Mouse (Mus musculus) telencephalon, adult 2 months (tissue): ENCODE data around the gene Znhit1.

ENCODE experiments used
- DNase-seq: peaks from one replicate; pipeline ENCODE4 v3.0.0-alpha.2; 2011; ENCODE audit warnings: low read depth, low spot score

Gene Znhit1

DNA sequence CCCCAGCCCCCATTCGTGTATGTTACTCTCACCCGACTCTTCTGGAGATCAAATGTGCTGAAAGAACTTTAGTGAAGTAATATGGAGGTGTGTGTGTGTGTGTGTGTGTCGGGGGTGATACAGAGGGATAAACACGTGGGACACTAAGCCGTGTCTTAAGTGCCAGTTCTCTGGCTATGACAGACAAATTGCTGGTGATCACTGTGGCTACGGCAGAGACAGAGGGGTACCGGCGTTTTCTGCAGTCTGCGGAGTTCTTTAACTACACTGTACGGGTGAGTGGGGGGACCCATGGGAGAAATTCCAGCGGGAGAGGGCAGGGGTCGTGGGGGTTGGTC lies at the start of gene Znhit1:
TSS of gene Znhit1 (minus strand) at position 88 of the 338 bp plus-strand sequence.
- DNase-seq: no peak

DNA sequence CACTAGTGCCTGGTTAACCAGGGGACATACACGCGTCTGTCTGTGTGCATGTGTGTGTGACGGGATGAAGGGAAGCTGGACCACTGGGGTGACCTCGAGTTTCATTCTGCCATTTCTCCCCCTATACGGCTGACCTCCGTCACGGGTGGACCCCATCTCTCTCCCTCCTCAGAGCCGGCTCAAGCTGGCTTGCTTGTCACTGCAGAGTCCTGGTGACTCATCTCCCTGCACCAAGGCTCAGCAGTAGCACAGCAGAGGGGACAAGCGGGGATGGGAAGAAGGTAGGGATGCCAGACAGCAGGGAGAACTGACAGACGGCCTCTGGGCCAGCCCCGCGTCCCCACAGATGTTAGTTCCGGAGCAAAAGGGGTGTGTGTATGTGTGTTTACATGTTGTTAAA lies 48.4 kb upstream of the Znhit1 start:
- no peak for DNase-seq

DNA sequence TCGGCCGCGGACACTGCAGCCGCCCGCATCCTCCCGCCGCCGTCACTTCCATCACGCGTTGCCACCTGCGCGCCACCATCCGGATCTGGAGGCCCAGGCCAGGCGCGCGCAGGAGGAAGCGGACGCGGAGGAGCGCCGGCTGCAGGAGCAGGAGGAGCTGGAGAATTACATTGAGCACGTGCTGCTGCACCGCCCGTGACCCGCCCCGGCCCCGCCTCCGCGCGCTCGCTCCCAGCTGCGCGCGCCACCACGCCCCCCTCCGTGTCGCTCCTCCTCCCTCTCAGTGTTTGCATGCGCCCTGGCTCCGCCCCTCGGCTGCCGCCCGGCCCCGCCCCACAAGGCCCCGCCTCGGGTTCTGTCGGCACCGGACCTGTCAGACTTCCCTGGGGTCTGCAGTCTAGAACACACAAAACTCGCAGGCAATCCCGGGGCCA lies 44.8 kb upstream of the Znhit1 start:
- DNase-seq: peak; percentile 75

DNA sequence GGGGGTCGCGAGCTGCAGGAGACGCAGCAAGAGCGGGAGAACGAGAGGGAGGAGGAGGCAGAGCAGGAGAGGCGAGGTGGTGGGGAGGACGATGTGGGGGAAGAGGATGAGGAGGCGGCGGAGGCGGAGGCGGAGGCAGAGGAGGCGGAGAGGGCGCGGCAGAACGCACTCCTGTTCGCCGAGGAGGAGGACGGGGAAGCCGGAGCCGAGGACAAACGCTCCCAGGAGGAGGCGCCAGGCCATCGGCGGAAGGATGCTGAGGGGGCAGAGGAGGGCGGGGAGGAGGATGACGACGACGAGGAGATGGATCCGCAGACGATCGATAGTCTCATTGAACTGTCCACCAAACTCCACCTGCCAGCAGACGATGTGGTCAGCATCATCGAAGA lies 44.2 kb upstream of the Znhit1 start:
- no peak for DNase-seq

DNA sequence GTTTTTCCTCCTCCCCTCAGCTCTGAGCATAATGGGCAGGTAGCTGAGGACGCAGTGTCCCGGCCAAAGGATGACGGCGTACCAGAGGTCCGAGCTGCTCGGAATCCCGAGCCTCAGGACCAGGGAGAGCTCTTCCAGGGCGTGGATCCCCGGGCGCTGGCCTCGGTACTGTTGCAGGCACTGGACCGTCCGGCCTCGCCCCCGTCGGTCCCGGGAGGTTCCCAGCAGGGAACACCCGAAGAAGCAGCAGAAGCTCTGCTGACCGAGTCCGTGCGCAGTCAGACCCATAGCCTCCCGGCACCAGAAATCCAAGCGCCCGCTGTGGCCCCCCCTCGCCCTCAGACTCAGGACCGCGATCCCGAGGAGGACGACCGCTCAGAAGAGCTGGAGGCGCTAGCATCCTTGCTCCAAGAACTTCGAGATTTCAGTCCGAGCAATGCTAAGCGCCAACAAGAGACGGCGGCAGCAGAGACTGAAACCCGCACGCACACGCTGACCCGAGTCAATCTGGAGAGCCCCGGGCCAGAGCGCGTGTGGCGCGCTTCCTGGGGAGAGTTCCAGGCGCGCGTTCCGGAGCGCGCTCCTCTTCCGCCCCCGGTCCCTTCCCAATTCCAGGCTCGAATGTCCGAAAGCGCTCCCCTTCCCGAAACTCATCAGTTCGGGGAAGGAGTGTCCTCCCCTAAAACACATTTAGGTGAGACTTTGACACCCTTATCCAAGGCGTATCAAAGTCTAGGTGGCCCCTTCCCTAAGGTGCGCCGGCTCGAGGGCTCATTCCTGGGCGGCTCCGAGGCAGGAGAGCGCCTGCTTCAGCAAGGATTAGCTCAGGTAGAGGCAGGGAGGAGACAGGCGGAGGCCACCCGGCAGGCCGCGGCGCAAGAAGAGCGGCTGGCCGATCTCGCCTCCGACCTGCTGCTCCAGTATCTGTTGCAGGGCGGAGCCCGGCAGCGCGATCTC lies 43.5 kb upstream of the Znhit1 start:
- no peak for DNase-seq

DNA sequence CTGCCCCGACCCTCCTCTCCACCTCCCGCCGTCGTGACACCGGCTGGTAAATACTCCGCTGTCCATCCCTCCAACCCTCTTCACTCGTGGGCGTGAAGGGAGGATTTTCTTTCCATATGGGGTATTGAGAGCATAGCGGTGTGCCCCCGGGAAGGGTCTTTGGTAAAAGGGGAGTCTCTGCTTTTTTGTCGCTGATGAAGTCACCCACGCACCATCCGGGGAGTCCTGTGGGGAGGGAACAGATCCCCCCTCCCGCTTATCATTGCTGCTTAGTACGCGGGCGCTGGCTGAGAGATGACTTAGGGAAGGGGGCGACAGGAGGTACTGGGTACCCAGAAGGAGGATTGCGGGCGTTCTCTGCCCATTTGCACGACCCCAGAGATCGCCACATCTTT lies 42.6 kb upstream of the Znhit1 start:
- DNase-seq: no peak

DNA sequence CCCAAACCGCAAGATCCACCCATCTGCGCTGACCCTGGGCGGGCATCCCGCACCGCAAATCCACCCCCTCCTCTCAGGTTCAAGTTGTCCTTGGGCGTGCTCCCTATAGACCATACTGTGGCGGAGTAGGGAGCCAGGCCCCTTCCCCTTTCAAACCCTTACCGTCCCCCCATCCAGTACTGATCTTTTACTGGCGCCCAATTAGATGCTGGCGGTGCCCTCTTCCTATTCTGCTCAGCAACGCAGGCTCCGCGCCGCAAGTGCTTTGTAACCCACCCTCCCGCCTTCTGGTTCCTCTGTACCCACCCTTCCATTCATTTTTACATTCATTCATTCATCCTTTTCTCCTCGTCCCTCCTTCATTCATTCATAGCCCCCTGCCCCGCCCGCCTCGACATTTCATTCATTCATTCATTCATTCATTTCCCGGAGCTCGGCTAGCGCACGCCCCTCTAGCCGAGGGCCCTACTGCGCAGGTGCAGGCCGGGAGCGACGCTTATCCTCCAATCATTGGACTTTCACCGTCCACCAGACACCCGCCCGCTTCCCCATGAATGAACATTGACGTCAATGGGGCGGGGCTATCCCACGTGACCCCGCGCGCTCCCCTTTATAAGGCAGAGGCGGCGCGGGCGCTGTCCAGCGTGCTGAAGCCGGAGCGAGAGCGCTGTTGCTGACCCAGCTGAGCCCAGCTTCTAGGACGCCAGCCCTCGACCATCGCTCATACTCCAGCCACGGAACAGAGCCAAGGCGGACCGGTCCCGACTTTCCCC lies 42.0 kb upstream of the Znhit1 start:
- peak; percentile 86 for DNase-seq

DNA sequence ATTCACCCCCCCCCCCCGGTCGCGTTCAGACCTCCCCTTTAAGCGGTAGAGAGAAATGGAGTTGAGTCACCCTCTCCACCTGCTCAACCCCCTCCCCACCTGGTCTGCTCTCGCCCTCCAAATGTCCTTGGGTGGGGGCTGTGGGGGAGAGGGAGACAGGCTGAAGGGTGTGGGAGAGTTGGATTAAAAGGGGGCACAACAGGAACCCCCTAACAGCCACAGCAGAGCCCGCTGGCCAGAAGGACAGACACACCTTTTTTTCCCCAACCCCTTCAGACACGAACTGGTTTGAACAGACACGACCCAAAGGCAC lies 41.4 kb upstream of the Znhit1 start:
- DNase-seq: no peak

DNA sequence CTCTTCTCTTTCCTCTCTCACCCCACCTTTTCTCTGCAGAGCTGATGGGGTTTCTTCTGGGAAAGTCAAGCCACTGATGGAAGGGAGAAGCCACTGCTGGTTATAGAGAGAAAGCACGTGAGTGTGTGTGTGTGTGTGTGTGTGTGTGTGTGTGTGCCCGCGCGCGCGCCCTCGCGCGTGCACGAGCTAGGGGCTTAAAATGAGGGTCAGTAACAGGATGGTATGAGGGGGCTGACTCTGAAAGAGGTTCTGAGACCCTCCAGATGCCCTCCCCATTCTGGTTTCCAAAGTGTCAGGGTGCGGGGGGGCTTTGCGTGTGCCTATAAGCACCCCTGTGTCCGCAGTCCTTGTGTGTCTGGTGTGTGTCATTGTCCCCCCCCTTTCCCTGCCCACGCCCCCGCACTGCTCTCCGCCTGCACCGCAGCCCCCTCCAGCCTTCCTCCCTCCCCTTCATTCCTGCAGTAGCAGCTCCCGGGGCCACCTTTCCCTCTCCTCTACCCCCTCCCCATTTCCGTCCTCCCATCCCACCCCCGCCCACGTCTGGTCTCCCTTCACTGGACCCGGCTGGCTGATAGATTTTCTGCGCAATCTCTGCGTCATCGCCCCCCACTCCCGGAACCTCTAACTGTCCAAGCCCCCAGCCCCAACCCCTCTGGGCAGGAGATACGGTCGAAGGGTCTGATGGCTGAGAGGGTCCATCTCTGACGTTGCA lies 40.9 kb upstream of the Znhit1 start:
- DNase-seq: no peak

DNA sequence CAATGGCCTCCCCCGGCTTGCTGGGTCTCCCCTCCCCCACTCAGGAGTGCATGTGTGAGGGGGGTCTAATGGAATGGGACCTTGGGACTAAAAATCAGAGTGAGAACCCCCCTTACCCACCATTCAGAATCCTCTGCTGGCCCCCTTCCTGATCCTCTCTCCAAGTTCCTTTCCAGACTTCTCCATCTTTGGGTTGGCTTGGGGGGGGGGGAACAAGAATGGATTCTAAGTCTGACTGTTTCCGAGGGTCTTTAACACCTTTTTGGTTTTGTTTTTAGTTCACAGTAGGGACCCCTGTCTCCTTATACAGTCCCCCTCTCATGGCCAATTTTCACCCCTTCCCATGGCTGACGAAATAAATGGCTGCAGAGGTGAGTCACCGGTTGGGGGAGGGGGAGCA lies 38.3 kb upstream of the Znhit1 start, which contains the start of gene Vgf:
TSS of gene Vgf (plus strand) at position 301 of the 400 bp plus-strand sequence.
- no peak for DNase-seq

DNA sequence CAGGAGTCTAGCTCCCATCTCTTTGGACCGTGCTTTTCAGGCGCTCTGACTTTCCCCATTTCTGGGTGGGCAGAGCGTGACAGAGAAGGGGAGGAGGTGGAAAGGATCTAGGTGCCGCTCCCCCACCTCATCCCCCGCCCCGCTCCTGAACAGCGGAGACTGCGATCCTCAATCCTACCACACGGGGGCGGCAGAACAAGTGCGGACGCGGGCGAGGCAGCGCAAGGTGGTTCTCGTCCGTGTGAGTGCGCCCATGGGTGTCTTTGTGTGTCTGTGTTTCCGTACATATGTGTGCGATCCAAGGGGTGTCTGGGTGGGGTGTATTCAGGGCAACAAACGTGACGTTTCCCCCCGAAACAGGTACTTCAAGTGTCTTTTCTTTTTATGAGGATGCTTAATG lies 37.3 kb upstream of the Znhit1 start:
- DNase-seq: no peak

DNA sequence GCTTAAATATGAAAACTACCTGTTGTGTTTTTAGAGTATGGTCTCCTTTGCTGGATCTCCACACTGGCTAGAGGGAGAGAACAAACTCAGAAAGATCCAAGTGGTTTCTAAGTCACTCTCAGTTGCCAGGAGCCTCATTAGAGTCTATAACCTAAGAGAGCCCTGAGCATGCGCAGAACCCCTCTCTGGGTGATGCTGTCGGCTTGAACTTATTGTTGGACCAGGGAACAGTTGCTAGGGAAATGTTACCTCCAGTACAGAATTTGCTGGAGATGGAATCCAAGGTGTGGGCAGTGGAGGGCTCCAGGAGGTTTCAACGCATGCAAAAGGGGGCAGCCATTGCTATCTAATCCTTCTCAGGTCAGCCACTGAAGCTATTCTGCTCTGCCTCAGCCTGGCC lies 36.5 kb upstream of the Znhit1 start:
- DNase-seq: no peak

DNA sequence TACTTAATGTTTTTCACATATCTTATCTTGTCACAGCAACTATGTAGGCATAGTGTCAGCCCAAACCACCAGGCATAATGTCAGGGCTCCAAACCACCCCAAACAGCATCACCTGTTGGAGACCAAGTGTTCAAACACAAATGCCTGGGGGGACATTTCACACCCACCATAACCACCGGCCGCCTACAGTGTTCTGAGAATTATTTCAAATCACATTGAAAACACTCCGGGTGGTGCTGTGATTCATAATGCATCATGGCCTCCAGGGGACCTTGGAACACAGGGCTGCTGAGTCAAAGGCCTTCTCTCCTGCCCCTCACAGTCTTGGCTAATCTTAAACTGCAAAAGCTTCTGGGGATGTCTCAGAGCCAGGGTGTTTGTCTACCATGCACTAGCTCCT lies 28.1 kb upstream of the Znhit1 start:
- DNase-seq: no peak

DNA sequence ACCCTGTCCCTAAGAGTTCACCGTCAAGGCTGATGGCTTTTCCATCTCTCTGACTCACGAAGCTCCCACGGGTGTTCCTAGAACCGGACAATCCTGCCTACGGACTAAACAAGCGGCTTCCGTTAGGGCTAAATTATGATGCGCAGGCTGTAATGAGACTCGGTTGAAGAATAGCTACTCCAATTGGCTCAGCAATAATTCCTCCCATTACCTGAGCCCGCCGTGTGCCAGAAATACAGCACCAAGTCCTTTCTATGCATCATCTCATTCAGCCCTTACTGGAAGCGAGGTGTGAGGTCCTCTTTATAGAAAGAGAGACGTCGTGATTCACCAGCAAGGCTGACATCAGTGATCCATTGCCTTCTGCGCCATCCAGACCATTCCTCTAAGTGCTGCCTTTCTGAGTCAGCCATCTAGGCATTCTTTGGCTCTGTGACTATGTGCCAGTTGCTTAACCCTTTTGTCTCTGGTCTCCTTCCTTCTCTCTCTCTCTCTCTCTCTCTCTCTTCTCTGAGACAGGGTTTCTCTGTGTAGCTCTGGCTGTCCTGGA lies 24.7 kb upstream of the Znhit1 start:
- no peak for DNase-seq

DNA sequence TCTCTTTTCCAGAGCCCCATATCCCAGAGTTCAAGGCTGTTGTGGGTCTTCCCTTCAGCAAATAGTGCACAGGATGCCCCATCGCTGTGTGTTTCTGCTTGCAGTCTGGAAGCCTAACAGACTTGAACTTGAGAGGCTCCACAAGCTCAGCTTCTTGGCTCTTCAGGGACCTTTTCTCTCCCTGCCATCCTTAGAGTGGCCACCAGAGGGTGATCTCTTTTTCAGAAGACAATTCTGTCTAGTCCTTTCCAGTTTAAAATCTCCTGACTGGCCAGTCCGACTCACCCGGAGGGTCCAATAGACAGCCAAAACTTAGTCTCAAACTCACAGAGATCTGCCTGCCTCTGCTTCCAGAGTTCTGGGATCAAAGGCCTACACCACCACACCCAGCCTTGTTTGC lies 22.2 kb upstream of the Znhit1 start:
- DNase-seq: no peak

DNA sequence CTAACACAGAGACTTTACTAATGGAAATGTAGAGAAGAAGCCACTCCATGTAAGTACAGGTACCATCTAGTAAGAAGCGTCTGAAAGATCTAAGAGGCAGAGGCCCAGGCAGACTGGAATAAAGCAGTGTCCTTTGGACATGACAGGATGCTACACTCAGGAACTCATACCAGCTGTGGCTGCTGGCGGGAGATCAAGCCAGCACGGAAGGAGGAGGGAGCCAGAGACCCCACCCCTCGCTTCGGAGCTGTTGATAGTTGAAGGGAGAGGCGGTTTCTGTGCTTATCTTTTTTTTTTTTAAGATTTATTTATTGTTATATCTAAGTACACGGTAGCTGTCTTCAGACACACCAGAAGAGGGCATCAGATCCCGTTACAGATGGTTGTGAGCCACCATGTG lies 19.5 kb upstream of the Znhit1 start:
- no peak for DNase-seq

DNA sequence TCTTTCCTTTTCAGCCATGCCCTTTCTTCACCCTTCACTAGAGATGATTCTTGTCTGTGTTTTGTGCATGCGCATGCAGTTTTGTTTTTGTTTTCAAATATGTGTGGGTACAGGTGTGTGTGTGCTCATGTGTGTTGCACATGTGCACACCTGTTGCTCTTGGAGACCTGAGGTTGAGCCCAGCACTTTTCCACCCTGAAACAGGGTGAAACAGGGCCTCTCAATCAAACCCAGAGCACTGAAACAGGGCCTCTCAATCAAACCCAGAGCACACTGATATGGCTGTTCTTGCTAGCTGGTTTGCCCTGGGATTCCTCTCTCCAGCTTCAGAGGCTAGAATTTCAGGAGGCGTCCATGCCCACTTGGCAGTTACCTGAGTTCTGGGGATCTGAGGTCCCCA lies 12.8 kb upstream of the Znhit1 start:
- DNase-seq: no peak

DNA sequence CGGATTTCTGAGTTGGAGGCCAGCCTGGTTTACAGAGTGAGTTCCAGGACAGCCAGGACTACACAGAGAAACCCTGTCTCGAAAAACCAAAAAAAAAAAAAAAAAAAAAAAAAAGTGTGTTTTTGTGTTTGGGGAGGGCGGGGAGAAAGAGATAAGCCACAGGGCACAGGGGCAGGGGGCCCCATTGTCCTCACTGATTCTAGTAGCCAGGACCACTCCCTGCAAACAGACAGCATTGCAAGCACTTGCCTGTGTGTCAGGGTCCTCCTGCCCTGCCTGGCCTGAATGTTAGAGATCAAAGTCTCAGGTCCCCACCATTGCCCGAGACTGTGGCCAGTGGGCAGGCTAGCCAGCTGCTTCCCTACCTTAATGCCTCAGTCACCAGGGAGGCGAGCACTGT lies 11.6 kb upstream of the Znhit1 start:
- no peak for DNase-seq

DNA sequence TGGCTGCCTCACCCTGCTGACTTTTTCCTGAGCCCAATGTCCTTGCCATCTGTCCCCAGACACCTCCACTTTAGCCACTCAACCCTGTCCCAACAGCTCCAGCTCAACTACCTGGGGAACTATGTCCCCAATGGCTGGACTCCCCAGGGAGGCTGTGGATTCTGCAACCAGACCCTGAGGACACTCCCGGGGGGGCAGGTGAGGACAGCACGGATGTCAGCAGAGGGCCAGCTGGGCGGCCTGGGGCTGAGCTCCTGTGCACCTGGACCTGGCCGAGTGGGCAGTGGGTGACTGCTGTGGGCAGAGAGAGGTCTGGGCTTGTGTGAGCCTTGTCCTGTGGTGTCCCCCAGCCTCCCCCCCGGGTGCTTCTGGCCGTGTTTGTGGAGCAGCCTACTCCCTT lies 2.0 kb upstream of the Znhit1 start:
- DNase-seq: no peak

DNA sequence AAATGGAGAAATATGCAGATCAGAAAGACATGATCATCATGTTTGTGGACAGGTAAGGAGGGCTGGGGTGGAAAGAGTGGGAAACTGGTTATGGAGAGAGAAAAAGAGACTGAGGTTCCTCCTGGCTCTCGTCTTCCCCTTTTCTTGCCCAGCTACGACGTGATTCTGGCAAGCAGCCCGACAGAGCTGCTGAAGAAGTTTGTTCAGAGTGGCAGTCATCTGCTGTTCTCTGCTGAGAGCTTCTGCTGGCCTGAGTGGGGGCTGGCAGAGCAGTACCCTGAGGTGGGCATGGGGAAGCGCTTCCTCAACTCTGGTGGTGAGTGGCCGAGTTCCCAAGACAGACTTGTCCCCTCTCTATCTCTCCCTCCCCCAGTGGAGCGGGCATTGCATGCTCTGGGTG lies 599 bp upstream of the Znhit1 start:
- DNase-seq: no peak

DNA sequence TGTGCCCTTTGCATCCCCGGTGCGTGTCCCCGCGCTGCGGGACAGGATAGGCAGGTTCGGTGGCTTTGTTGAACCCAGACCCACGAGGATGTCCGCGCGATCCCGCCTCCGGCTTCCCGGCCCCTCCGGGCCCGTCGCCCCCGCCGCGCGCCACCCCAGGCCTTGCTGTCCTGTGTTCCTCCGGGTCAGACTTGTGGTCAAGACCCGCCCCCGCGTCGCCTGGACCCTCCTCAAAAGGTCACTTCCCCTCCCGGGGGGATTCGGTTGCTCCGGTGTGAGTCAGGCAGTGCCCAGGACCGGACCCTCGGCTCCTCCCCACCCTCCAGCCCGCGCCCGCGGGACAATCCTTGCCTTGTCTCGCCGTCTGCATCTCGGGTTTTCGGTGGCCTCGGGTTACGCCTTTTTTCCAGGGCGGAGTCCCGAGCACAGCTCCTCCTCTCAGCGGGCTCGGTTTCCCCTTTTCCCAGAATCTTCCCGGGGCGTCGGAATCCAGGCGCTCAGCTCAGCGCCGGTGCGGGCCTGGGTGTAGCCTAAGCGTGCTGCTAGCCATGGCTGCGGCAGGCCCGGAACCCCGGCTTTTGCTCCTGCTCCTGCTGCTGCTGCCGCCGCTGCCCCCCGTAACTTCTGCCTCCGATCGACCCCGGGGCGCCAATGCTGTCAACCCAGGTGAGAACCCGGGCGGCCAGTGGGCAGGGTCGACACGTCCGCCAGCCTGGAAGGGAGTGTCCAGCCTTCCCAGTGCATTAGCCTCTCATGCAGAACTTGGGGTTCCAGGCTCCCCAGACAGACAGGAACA lies 485 bp downstream of the Znhit1 start:
- DNase-seq: peak; percentile 50
